Mouse (Mus musculus) heart, postnatal 14 days (tissue): ENCODE results near the gene Gm20388. TPM values are rescaled to one million over a fixed set of nuclear protein-coding genes. Genes with fewer than 3 reads are reported as not detected.

ENCODE experiments used
- DNase-seq, 2 experiments: peaks; one replicate each; pipeline ENCODE4 v3.0.0; 2021 to 2022
- intact Hi-C: fragments of 180-260 bp; cut with DNase I; formaldehyde crosslinking; loops from one replicate; pipeline ENCODE4 v1.15.1; 2025
- total RNA-seq, 2 experiments: library from RNA; stranded (reverse); gene quantifications; 2 replicates each; pipeline ENCODE4 v1.2.3; 2021

Gene Gm20388
- total RNA-seq, 2 experiments from 2014 or later, result 0.24 TPM; not detected in 1

GRCm38 (mm10) chr8:122794175-122794454, 2883.5 kb downstream of the Gm20388 start:
- intact Hi-C loops, result no loop called here
- no peak for DNase-seq

- intact Hi-C loops, result no loop called here
- no peak for DNase-seq
Observed at GRCm38 (mm10) chr8:122803906-122804761, 2893.5 kb downstream of the Gm20388 start.

GRCm38 (mm10) chr8:122805349-122805748, 2894.7 kb downstream of the Gm20388 start:
- DNase-seq, result no peak
- intact Hi-C loops, result no loop called here

GRCm38 (mm10) chr8:122806956-122807538, 2896.4 kb downstream of the Gm20388 start:
- intact Hi-C loops, result no loop called here
- peak in 1 of 2 experiments; percentile 26 for DNase-seq

GRCm38 (mm10) chr8:122807907-122808306, 2897.3 kb downstream of the Gm20388 start:
- peak; percentile 47 to 69 for DNase-seq

GRCm38 (mm10) chr8:122810376-122810775, 2899.7 kb downstream of the Gm20388 start:
- intact Hi-C loops, result loop anchor here (5.0 kb wide), 2 partner anchors 133 to 293 kb away; no protein-coding TSS in a partner anchor
- no peak for DNase-seq

More at GRCm38 (mm10) chr8:122807907-122808306, 2897.3 kb downstream of the Gm20388 start:
- intact Hi-C loops, result no loop called here

GRCm38 (mm10) chr8:122811870-122812494, 2901.3 kb downstream of the Gm20388 start:
- no peak for DNase-seq
- intact Hi-C loops, result loop anchor here (5.0 kb wide), 2 partner anchors 135 to 295 kb away; no protein-coding TSS in a partner anchor

GRCm38 (mm10) chr8:122812610-122813250, 2902.1 kb downstream of the Gm20388 start:
- DNase-seq, result no peak
- intact Hi-C loops, result loop anchor here (5.0 kb wide), 2 partner anchors 135 to 295 kb away; no protein-coding TSS in a partner anchor

GRCm38 (mm10) chr8:122814608-122815007, 2904.0 kb downstream of the Gm20388 start:
- peak in 1 of 2 experiments; percentile 37 for DNase-seq
- intact Hi-C loops, result loop anchor here (5.0 kb wide), 2 partner anchors 137 to 297 kb away; no protein-coding TSS in a partner anchor

GRCm38 (mm10) chr8:122816965-122817364, 2906.3 kb downstream of the Gm20388 start:
- DNase-seq, result no peak
- intact Hi-C loops, result no loop called here

GRCm38 (mm10) chr8:122817724-122818496, 2907.3 kb downstream of the Gm20388 start:
- no peak for DNase-seq
- intact Hi-C loops, result no loop called here

- DNase-seq, result no peak
- intact Hi-C loops, result no loop called here
Observed at GRCm38 (mm10) chr8:122819776-122820175, 2909.1 kb downstream of the Gm20388 start.

GRCm38 (mm10) chr8:122824571-122824970, 2913.9 kb downstream of the Gm20388 start:
- no peak for DNase-seq

GRCm38 (mm10) chr8:122824986-122825385, 2914.3 kb downstream of the Gm20388 start:
- intact Hi-C loops, result no loop called here
- no peak for DNase-seq

More at GRCm38 (mm10) chr8:122824571-122824970, 2913.9 kb downstream of the Gm20388 start:
- intact Hi-C loops, result no loop called here

- intact Hi-C loops, result no loop called here
- no peak for DNase-seq
Observed at GRCm38 (mm10) chr8:122825408-122825807, 2914.8 kb downstream of the Gm20388 start.

GRCm38 (mm10) chr8:122829396-122829795, 2918.8 kb downstream of the Gm20388 start:
- intact Hi-C loops, result no loop called here

GRCm38 (mm10) chr8:122830349-122831061, 2919.9 kb downstream of the Gm20388 start:
- DNase-seq, result peak; percentile 90 to 97
- intact Hi-C loops, result loop anchor here (1.0 to 2.0 kb wide), 3 partner anchors 152 to 330 kb away; no protein-coding TSS in a partner anchor

More at GRCm38 (mm10) chr8:122829396-122829795, 2918.8 kb downstream of the Gm20388 start:
- DNase-seq, result no peak

- intact Hi-C loops, result no loop called here
- no peak for DNase-seq
Observed at GRCm38 (mm10) chr8:122834416-122834815, 2923.8 kb downstream of the Gm20388 start.

GRCm38 (mm10) chr8:122834971-122835370, 2924.3 kb downstream of the Gm20388 start:
- DNase-seq, result peak; percentile 74 to 85
- intact Hi-C loops, result loop anchor here (5.0 kb wide), 3 partner anchors 232 to 367 kb away; partner anchors contain the start of gene Rpl13
